Mouse (Mus musculus): ENCODE measurements around the gene Fancd2. TPM values are rescaled to one million over a fixed set of nuclear protein-coding genes. Genes with fewer than 3 reads are reported as not detected.

Gene Fancd2
- polyA plus RNA-seq, 1 experiment from 2014 or later: 16.1 TPM

- Histone ChIP-seq H3K36me3 (peaks cover 17% of the 10 kb centered on the region), H3K9me3 (no peaks in the 10 kb centered on the region), H3K4me3 (replicated peaks) (no peak overlapping the region)
Observed at GRCm38 (mm10) chr6:113586466-113587183, 55.1 kb downstream of the Fancd2 start.

DNA sequence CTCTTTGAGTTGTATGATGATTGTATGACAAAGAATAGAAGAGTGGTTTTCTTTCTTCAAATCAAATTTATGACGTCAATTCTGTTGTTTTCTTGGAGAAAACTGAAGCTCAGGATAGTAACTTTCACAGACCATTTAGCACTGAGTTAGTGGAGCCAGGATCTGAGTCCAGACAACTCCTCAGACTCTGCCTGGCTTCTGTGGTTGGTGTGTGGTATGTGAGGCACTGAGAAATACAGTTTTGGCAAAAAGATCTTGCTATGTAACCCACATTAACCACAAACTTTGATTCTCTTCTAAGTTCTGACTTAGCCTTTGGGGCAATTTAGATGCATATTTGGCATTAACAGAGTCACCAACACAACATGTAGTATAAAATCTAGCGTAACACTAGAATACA, 61.2 kb downstream of the Fancd2 start:
- WGBS: 89% methylated on average over 2 of the region's 2 CpGs
- Histone ChIP-seq H3K4me3 (replicated peaks) (no peak overlapping the region), H3K4me2 (no peak overlapping the region), H3K9ac (replicated peaks) (no peak overlapping the region), H3K27ac (no peak overlapping the region), H3K4me1 (replicated peaks) (no peaks in the 10 kb centered on the region), H3K36me3 (peaks cover 14% of the 10 kb centered on the region), H3K9me3 (no peaks in the 10 kb centered on the region), H3K27me3 (no peaks in the 10 kb centered on the region)
- ATAC-seq (ENCODE audit: insufficient number of reproducible peaks, insufficient read depth, low FRiP score, low TSS enrichment, low read depth): no peak

More at GRCm38 (mm10) chr6:113586466-113587183, 55.1 kb downstream of the Fancd2 start:
- Histone ChIP-seq H3K4me2 (no peak overlapping the region), H3K27ac (no peak overlapping the region), H3K9ac (replicated peaks) (no peak overlapping the region), H3K27me3 (no peaks in the 10 kb centered on the region), H3K4me1 (replicated peaks) (no peaks in the 10 kb centered on the region)
- WGBS: 80% methylated on average over 5 of the region's 5 CpGs
- no peak for ATAC-seq (ENCODE audit: insufficient number of reproducible peaks, insufficient read depth, low FRiP score, low TSS enrichment, low read depth)

DNA sequence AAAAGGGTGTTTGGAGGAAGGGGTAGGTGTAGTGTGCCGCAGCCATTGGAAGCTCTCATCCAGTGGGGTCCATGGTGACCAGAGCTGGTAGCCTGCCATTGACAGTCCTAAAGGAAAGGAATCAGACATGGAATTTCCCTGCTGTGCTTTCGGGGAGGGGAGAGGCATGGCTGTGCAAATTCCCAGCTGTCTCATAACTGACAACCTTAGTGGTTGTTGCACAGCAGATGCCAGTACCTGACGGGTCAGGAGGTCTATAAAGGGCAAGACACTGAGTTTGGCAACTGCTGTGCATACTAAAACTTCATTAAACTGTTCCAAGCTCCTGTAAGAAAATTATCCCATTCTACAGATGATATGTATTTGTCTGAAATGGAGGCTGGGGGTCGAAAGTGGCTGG, 66.5 kb downstream of the Fancd2 start:
- no peak overlapping the region for H3K9ac ChIP-seq (replicated peaks)
- no peaks in the 10 kb centered on the region for H3K9me3 ChIP-seq
- H3K27ac ChIP-seq: no peak overlapping the region
- no peak overlapping the region for H3K4me3 ChIP-seq (replicated peaks)
- H3K4me2 ChIP-seq: no peak overlapping the region
- 88% methylated on average over 4 of the region's 4 CpGs for WGBS
- ATAC-seq (ENCODE audit: insufficient number of reproducible peaks, insufficient read depth, low FRiP score, low TSS enrichment, low read depth): no peak
- peaks cover 3% of the 10 kb centered on the region; the same call in 1 of the 2 replicates for H3K36me3 ChIP-seq
- H3K27me3 ChIP-seq: no peaks in the 10 kb centered on the region
- peaks cover 4% of the 10 kb centered on the region; the same call in 1 of the 2 replicates for H3K4me1 ChIP-seq (replicated peaks)

- H3K4me1 ChIP-seq (replicated peaks): peaks cover 4% of the 10 kb centered on the region; the same call in 1 of the 2 replicates
- H3K9me3 ChIP-seq: no peaks in the 10 kb centered on the region
- ATAC-seq (ENCODE audit: insufficient number of reproducible peaks, insufficient read depth, low FRiP score, low TSS enrichment, low read depth): no peak
- WGBS: 83% methylated on average over 5 of the region's 5 CpGs
- no peaks in the 10 kb centered on the region for H3K27me3 ChIP-seq
- no peak overlapping the region for H3K4me2 ChIP-seq
- no peak overlapping the region for H3K9ac ChIP-seq (replicated peaks)
- peaks cover 3% of the 10 kb centered on the region; the same call in 1 of the 2 replicates for H3K36me3 ChIP-seq
- no peak overlapping the region for H3K27ac ChIP-seq
- H3K4me3 ChIP-seq (replicated peaks): no peak overlapping the region
Observed at GRCm38 (mm10) chr6:113599833-113600232, 68.4 kb downstream of the Fancd2 start.

- no peak within 1 kb of the TSS for H3K4me3 ChIP-seq (replicated peaks)
- ATAC-seq (ENCODE audit: insufficient number of reproducible peaks, insufficient read depth, low FRiP score, low TSS enrichment, low read depth): no peak
- no peak within 1 kb of the TSS for H3K27ac ChIP-seq
- H3K27me3 ChIP-seq: no peaks in the 10 kb centered on the region
- 0 out of 2 replicates have a peak within 1 kb of the TSS, but pooled peaks have one; percentile 31 for H3K9ac ChIP-seq (replicated peaks)
- whole genome bisulfite sequencing: 46% methylated on average over 23 of the region's 23 CpGs
- H3K4me2 ChIP-seq: 0 out of 2 replicates have a peak within 1 kb of the TSS, but pooled peaks have one; percentile 6
- H3K36me3 ChIP-seq: peaks cover 3% of the 10 kb centered on the region; the same call in 1 of the 2 replicates
- H3K4me1 ChIP-seq (replicated peaks): peaks cover 9% of the 10 kb centered on the region
- H3K9me3 ChIP-seq: no peaks in the 10 kb centered on the region
Observed at GRCm38 (mm10) chr6:113600543-113601139, 69.2 kb downstream of the Fancd2 start, which contains the start of gene Fancd2os. Gene Fancd2os (minus strand): TSS chr6:113600715.

GRCm38 (mm10) chr6:113602821-113603220, 71.3 kb downstream of the Fancd2 start:
- Histone ChIP-seq H3K9ac (replicated peaks) (no peak overlapping the region), H3K9me3 (no peaks in the 10 kb centered on the region), H3K4me2 (no peak overlapping the region), H3K36me3 (peaks cover 6% of the 10 kb centered on the region; the same call in 1 of the 2 replicates), H3K27ac (no peak overlapping the region), H3K27me3 (no peaks in the 10 kb centered on the region), H3K4me1 (replicated peaks) (peaks cover 19% of the 10 kb centered on the region), H3K4me3 (replicated peaks) (no peak overlapping the region)
- WGBS: 91% methylated on average over 6 of the region's 6 CpGs
- ATAC-seq (ENCODE audit: insufficient number of reproducible peaks, insufficient read depth, low FRiP score, low TSS enrichment, low read depth): no peak

DNA sequence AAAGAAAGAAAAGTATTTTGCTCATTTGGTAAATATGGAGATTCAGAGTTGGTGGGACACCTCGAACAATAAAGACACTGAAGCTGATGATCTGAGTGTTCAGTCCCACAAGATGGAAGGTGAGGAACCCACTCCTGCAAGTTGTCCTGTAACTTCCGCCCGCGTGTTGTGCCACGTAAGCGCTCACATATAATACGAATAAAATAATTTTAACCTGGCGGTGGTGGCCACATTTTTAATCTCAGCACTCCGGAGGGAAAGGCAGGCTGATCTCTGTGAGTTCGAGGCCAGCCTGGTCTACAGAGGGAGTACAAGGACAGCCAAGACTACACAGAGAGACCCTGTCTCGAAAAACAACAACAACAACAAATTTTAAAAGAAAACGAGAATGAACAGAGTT, 72.5 kb downstream of the Fancd2 start:
- Histone ChIP-seq H3K9ac (replicated peaks) (0 out of 2 replicates have a peak overlapping the region, but pooled peaks have one; percentile 93), H3K27me3 (no peaks in the 10 kb centered on the region), H3K9me3 (no peaks in the 10 kb centered on the region), H3K27ac (0 out of 2 replicates have a peak overlapping the region, but pooled peaks have one; percentile 78), H3K4me3 (replicated peaks) (peak overlapping the region; percentile 91), H3K4me1 (replicated peaks) (peaks cover 19% of the 10 kb centered on the region), H3K4me2 (peak overlapping the region; percentile 79), H3K36me3 (peaks cover 14% of the 10 kb centered on the region; the same call in 1 of the 2 replicates)
- ATAC-seq (ENCODE audit: insufficient number of reproducible peaks, insufficient read depth, low FRiP score, low TSS enrichment, low read depth): peak; percentile 7; the same call in 1 of the 2 replicates
- 50% methylated on average over 12 of the region's 12 CpGs for WGBS

DNA sequence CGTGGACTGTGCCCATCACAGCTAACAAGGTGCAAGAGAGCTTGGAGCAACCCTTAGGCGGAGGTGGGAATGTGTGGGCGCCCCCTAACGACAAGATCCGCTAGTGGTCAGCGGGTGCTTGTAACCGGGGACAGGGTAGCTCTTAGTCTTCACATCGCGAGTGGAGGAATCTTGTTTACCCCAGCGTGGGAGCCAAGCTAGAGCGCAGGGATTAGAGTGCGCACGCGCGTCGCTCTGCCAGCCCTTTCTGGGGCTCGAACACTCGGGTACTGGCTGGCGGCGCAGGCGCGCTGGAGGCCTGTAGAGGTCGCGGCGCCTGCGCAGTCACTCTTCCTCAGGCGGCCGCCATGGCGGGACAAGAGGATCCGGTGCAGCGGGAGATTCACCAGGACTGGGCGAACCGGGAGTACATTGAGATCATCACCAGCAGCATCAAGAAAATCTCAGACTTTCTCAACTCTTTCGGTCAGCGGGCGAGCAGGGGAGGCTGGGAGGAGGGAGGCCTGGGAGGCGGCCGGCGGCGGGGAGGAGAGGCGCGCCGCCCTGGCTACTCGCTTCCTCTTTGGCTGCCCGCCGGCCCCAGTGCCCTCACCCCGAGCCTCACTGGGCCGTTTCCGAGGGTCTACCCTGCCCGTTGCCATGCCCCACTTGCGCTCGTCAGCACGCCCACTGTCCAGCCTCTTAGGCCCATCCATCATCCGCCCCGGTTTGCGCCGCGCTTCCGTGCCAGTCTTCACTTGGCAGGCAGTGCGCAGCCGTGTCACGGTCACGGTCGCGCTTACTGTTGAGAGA, 73.1 kb downstream of the Fancd2 start, which contains the start of gene Brk1:
TSS of gene Brk1 (plus strand) at position 341 of the 792 bp plus-strand sequence.
- under 1% methylated on average over 62 of the region's 65 CpGs for WGBS
- peak within 1 kb of the TSS; percentile 79 for H3K4me2 ChIP-seq

DNA sequence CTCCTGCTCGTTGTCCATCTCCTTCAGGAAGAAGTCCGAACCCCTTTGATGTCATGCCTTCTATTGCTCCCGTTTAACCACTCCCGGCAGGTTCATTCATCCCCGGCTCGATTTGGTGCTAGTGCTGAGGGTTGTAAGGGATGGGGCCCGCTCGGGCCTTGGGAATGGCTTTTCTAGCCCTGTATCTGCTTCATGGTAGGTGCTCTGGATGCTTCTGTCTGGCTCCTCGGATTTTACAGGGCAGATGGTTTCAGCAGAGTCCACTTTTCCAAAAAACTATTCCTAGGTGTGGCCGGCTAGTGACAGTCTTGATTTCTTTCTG, 73.7 kb downstream of the Fancd2 start:
- Histone ChIP-seq H3K9me3 (no peaks in the 10 kb centered on the region), H3K36me3 (peaks cover 15% of the 10 kb centered on the region), H3K9ac (replicated peaks) (peak overlapping the region; percentile 93), H3K4me2 (peak overlapping the region; percentile 79), H3K27me3 (no peaks in the 10 kb centered on the region), H3K27ac (peak overlapping the region; percentile 78; the same call in 1 of the 2 replicates), H3K4me1 (replicated peaks) (peaks cover 19% of the 10 kb centered on the region), H3K4me3 (replicated peaks) (peak overlapping the region; percentile 91)
- 4% methylated on average over 10 of the region's 10 CpGs for WGBS
- ATAC-seq (ENCODE audit: insufficient number of reproducible peaks, insufficient read depth, low FRiP score, low TSS enrichment, low read depth): no peak

More for the DNA sequence above, 73.1 kb downstream of the Fancd2 start, which contains the start of gene Brk1:
- peaks cover 19% of the 10 kb centered on the region for H3K4me1 ChIP-seq (replicated peaks)
- H3K27ac ChIP-seq: peak within 1 kb of the TSS; percentile 78
- H3K36me3 ChIP-seq: peaks cover 14% of the 10 kb centered on the region; the same call in 1 of the 2 replicates
- H3K9me3 ChIP-seq: no peaks in the 10 kb centered on the region
- peak within 1 kb of the TSS; percentile 93 for H3K9ac ChIP-seq (replicated peaks)
- peak within 1 kb of the TSS; percentile 91 for H3K4me3 ChIP-seq (replicated peaks)
- ATAC-seq (ENCODE audit: insufficient number of reproducible peaks, insufficient read depth, low FRiP score, low TSS enrichment, low read depth): peak; percentile 87
- no peaks in the 10 kb centered on the region for H3K27me3 ChIP-seq

- Histone ChIP-seq H3K4me1 (replicated peaks) (peaks cover 14% of the 10 kb centered on the region), H3K36me3 (peaks cover 49% of the 10 kb centered on the region), H3K27me3 (no peaks in the 10 kb centered on the region), H3K9me3 (no peaks in the 10 kb centered on the region), H3K4me2 (no peak overlapping the region), H3K27ac (no peak overlapping the region), H3K9ac (replicated peaks) (no peak overlapping the region), H3K4me3 (replicated peaks) (no peak overlapping the region)
- no peak for ATAC-seq (ENCODE audit: insufficient number of reproducible peaks, insufficient read depth, low FRiP score, low TSS enrichment, low read depth)
- WGBS: 80% methylated on average over 6 of the region's 6 CpGs
Observed at GRCm38 (mm10) chr6:113608871-113609270, 77.4 kb downstream of the Fancd2 start.

- Histone ChIP-seq H3K36me3 (peaks cover 54% of the 10 kb centered on the region), H3K4me1 (replicated peaks) (peaks cover 14% of the 10 kb centered on the region), H3K4me2 (no peak overlapping the region), H3K27me3 (no peaks in the 10 kb centered on the region), H3K9ac (replicated peaks) (no peak overlapping the region), H3K4me3 (replicated peaks) (no peak overlapping the region), H3K9me3 (no peaks in the 10 kb centered on the region), H3K27ac (no peak overlapping the region)
- 96% methylated on average over 7 of the region's 7 CpGs for WGBS
- no peak for ATAC-seq (ENCODE audit: insufficient number of reproducible peaks, insufficient read depth, low FRiP score, low TSS enrichment, low read depth)
Observed at GRCm38 (mm10) chr6:113609293-113609692, 77.8 kb downstream of the Fancd2 start.
